Mouse (Mus musculus): ENCODE data around the gene Syt12.

GRCm38 (mm10) chr19:4441090-4441591 lies 36.1 kb downstream of the Syt12 start:
- TF ChIP-seq CTCF (IDR thresholded peaks at IDR 0.05; ENCODE audit: control insufficient read depth, insufficient read depth, insufficient read length) (peak; percentile 29), CEBPB (IDR thresholded peaks at IDR 0.05; ENCODE audit: low read depth) (no peak), MYOG (IDR thresholded peaks at IDR 0.05; ENCODE audit: control insufficient read depth, extremely low read depth, insufficient read length) (no peak), MAX (IDR thresholded peaks at IDR 0.05) (no peak), USF1 (IDR thresholded peaks at IDR 0.05; ENCODE audit: low read depth) (no peak), MYOD1 (IDR thresholded peaks at IDR 0.05; ENCODE audit: control insufficient read depth, insufficient read length, low read depth) (peak; percentile 83), FOSL1 (IDR thresholded peaks at IDR 0.05; ENCODE audit: insufficient read depth, low read length, poor library complexity, severe bottlenecking) (no peak)

Data from C2C12 (cell line).